Mouse (Mus musculus) heart, embryonic 12.5 days (tissue): ENCODE results near the gene Ackr3. TPM values are rescaled to one million over a fixed set of nuclear protein-coding genes. Genes with fewer than 3 reads are reported as not detected.

Experiments
- ATAC-seq: fragments of 200-750 bp; cut with Nextera tagmentation; 2 replicates; pipeline ENCODE4 v1.8.0; 2017; ENCODE audit warnings: moderate TSS enrichment, moderate library complexity; ENCODE audit not compliant: insufficient number of reproducible peaks, low FRiP score
- H3K27ac ChIP-seq: fragments of 300-500 bp; sonication (generic); 2 replicates; pipeline ENCODE4 v1.5.1; 2016; ENCODE audit warnings: mild to moderate bottlenecking, moderate library complexity; ENCODE audit not compliant: poor library complexity, severe bottlenecking
- H3K27me3 ChIP-seq: fragments of 300-500 bp; sonication (generic); replicated peaks from 2 replicates; pipeline ENCODE4 v1.6.1; 2016; ENCODE audit warnings: mild to moderate bottlenecking, moderate library complexity
- H3K36me3 ChIP-seq: fragments of 300-500 bp; sonication (generic); 2 replicates; pipeline ENCODE4 v1.6.1; 2016; ENCODE audit warnings: mild to moderate bottlenecking, moderate library complexity
- H3K4me1 ChIP-seq: fragments of 300-500 bp; sonication (generic); replicated peaks from 2 replicates; pipeline ENCODE4 v1.6.1; 2016; ENCODE audit warnings: mild to moderate bottlenecking
- H3K4me2 ChIP-seq: fragments of 300-500 bp; sonication (generic); 2 replicates; pipeline ENCODE4 v1.6.1; 2016; ENCODE audit warnings: mild to moderate bottlenecking, moderate library complexity
- H3K4me3 ChIP-seq: fragments of 300-500 bp; sonication (generic); 2 replicates; pipeline ENCODE4 v1.5.1; 2016; ENCODE audit warnings: mild to moderate bottlenecking
- H3K9ac ChIP-seq: fragments of 300-500 bp; sonication (generic); 2 replicates; pipeline ENCODE4 v1.6.1; 2016; ENCODE audit warnings: mild to moderate bottlenecking, moderate library complexity
- H3K9me3 ChIP-seq: fragments of 300-500 bp; sonication (generic); replicated peaks from 2 replicates; pipeline ENCODE4 v1.6.1; 2016; ENCODE audit warnings: mild to moderate bottlenecking, moderate library complexity
- WGBS: fragments of 180-500 bp; shearing (Covaris S2); methylation state at CpG from one replicate; pipeline ENCODE4 v1.1.7; 2016; 5-methylcytosine and 5-hydroxymethylcytosine counted together
- polyA plus RNA-seq: library from polyadenylated mRNA; unstranded; fragments of >200 nt; fragmentation: Nextera tagmentation; extraction: Ambion mirVana; gene quantifications from 2 replicates; pipeline ENCODE4 v1.2.1, GENCODE M21; 2016

Ackr3 gene
- polyA plus RNA-seq, 1 experiment from 2014 or later = 52.2 TPM

DNA sequence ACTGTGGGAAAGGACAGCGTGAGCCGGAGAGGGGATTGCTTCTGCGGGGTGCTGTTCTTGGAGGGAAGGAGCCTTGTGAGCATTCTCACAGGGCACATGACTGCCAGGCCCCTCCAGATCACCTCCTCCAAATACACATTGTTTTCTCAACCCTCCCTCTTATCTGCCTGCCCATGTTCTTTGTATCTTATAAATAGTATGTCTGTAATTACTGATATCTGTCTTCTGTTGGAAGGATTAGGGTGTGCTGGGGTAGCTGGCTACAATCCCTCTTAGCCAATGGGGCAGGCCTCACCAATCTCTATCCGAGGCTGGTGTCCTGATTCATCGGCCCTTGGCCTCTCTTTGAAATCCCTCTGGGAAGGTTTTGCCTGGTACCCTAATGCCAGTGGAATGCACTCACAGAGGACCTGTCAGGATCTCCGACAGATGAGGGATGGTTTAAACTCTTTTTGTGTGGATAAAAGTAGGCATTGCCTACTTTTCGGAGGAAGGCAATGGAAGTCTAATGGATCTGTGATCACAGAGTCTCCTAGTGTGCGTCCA lies 38.7 kb downstream of the Ackr3 start:
- Histone ChIP-seq H3K9me3 (no peaks in the 10 kb centered on the region), H3K4me3 (no peak overlapping the region), H3K27ac (no peak overlapping the region), H3K4me2 (no peak overlapping the region), H3K36me3 (no peaks in the 10 kb centered on the region), H3K4me1 (peaks cover 42% of the 10 kb centered on the region), H3K27me3 (no peaks in the 10 kb centered on the region), H3K9ac (no peak overlapping the region)
- no peak for ATAC-seq
- 51% methylated on average over 8 of the region's 8 CpGs for WGBS

DNA sequence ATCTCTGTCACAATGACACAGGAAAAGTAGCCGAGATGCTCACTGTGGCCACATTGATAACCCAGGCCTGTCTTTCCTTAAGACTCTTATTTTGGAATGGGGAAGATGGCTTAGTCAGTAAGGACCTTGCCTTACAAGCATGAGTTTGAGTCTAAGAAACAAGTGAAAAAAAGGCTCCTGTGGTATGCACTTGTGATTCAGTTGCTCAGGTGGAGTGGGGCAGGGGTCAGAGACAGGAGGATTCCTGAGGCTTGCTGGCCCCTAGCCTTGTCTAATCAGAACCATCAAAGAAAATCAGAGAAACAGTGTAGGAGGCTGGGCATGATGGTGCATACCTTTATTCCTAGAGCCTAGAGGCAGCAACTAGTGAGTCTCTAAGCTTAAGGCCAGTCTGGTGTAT lies 40.8 kb downstream of the Ackr3 start:
- Histone ChIP-seq H3K4me1 (peaks cover 49% of the 10 kb centered on the region), H3K4me2 (no peak overlapping the region), H3K9me3 (no peaks in the 10 kb centered on the region), H3K36me3 (no peaks in the 10 kb centered on the region), H3K27me3 (no peaks in the 10 kb centered on the region), H3K9ac (no peak overlapping the region), H3K27ac (0 out of 2 replicates have a peak overlapping the region, but pooled peaks have one; percentile 14), H3K4me3 (no peak overlapping the region)
- no peak for ATAC-seq
- WGBS = 70% methylated on average over 1 of the region's 1 CpGs

DNA sequence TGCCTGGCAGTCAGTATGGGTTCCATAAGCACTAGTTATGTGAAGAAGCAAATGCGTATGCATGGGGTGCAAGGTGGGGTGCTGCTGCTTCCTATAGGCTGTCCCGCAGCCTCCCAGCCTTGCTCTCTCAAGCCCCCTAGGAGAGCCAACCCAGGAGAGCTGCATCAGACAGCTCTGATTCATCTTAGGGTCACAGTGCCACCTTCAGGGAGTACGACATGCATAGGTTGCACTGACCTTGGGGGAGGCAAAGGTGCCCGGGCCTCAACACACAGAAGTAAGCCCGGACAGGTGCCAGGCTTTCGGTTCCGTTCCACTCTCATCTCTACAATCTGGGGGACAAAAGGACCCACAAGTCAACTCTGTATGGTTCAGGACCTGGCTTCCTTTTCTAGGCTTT lies 41.8 kb downstream of the Ackr3 start:
- no peak overlapping the region for H3K4me2 ChIP-seq
- no peak for ATAC-seq
- H3K9ac ChIP-seq = no peak overlapping the region
- H3K36me3 ChIP-seq = no peaks in the 10 kb centered on the region
- WGBS = 68% methylated on average over 7 of the region's 7 CpGs
- no peaks in the 10 kb centered on the region for H3K9me3 ChIP-seq
- H3K4me3 ChIP-seq = no peak overlapping the region
- H3K27me3 ChIP-seq = no peaks in the 10 kb centered on the region
- peak overlapping the region; percentile 52 for H3K27ac ChIP-seq
- peaks cover 47% of the 10 kb centered on the region for H3K4me1 ChIP-seq

DNA sequence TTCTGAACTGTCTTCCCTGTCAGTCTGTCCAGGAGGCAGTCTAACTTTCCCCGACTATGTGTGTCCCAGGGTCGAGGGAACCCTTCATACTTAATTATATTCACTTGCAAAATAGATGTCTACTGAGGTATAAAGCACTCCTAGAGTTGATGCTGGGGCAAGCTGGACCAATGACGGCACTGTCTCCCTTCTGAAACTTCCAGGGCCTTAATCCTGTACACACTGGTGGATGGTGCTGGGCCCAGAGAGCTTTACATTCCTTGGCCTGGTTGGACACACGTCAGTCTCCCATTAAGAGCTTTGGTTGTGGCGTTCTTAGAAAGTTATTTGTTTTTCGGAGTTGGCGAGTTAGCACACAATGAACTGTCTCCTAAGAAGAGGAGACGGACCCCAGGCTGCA lies 42.3 kb downstream of the Ackr3 start:
- H3K9me3 ChIP-seq = no peaks in the 10 kb centered on the region
- H3K27ac ChIP-seq = peak overlapping the region; percentile 52
- ATAC-seq = no peak
- peaks cover 46% of the 10 kb centered on the region for H3K4me1 ChIP-seq
- WGBS = 71% methylated on average over 8 of the region's 8 CpGs
- H3K36me3 ChIP-seq = no peaks in the 10 kb centered on the region
- H3K4me3 ChIP-seq = no peak overlapping the region
- no peak overlapping the region for H3K4me2 ChIP-seq
- H3K9ac ChIP-seq = no peak overlapping the region
- H3K27me3 ChIP-seq = no peaks in the 10 kb centered on the region

DNA sequence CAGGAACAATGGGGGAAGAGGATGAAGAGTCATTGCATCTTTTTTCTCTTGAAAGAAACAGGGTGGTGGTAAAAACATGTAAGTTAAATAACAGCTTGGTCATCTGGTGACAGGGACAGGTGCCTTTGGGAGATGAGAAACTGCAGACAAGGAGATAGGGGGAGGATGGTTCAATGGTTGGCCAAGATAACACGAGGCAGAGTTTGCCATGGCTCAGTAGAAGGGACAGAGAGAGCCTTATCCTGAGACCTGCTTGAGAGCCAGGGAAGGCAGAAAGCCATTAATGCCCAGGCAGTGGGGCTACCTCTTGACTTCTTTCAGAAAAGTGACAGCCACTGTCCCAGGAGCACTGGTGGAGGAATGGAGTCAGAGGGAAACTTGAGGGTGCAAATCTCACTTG lies 43.0 kb downstream of the Ackr3 start:
- 48% methylated on average over 1 of the region's 1 CpGs for WGBS
- no peak overlapping the region for H3K4me3 ChIP-seq
- no peak overlapping the region for H3K9ac ChIP-seq
- H3K9me3 ChIP-seq = no peaks in the 10 kb centered on the region
- peak; percentile 80 for ATAC-seq
- no peaks in the 10 kb centered on the region for H3K27me3 ChIP-seq
- no peaks in the 10 kb centered on the region for H3K36me3 ChIP-seq
- peak overlapping the region; percentile 52; the same call in 1 of the 2 replicates for H3K27ac ChIP-seq
- H3K4me1 ChIP-seq = peaks cover 47% of the 10 kb centered on the region
- H3K4me2 ChIP-seq = no peak overlapping the region

DNA sequence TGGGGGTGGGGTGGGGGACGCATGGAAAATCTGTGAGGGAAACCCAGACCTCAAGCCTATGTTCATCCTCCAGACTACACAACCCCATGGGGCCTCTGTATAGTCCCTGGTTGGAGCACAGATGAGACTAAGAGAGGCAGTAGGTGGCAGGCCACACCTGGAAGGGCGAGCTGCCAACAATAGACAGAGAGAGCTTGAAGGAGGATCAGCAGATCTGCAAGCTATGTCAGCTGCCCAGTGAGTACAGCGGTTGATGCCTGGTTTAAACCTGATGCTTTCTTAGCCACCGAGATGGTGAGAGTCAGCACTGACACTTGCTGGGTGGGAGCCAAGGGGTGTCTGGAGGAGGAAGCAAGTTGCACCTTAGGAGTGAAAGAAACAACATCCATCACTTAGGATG lies 43.5 kb downstream of the Ackr3 start:
- H3K27ac ChIP-seq = peak overlapping the region; percentile 20
- ATAC-seq = peak; percentile 9; the same call in 1 of the 2 replicates
- 74% methylated on average over 4 of the region's 4 CpGs for WGBS

DNA sequence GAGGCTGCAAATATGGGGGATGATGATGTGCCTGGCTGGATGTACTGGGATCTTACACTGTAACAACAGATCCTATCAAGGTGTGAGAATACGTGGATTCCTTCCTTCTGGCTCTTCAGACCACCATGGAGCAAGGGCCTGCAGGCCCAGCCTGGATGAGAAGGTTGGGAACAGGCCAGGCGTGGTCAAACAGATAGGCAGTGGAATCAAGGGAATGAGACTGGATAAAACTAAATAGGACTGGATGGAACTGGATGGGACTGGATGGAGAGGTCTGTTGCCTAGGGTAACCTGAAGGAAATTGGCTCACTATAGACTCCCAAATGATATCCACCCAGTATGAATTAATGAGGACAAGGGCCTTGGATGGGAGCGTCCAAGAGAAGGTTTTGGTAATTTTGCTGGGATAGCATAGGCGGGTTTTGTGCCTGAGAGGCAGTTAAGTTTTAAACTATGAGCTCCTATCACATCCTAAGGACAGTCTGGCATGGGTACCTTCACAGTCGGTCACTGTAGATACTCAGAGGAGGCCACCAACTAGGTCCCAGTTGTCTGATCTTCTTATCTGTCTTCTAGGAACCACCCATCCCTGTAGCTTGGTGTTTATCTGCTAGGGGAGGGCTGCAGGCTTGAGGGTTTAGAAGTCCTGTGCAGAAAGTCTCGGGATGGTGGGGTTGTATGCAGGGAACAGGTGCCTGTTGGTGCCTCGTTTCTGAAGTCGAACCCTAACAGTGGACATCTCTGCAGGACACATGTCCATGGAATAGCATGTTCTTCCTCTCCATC lies 44.2 kb downstream of the Ackr3 start:
- Histone ChIP-seq H3K9me3 (no peaks in the 10 kb centered on the region), H3K27me3 (no peaks in the 10 kb centered on the region), H3K4me3 (no peak overlapping the region), H3K9ac (no peak overlapping the region), H3K4me2 (no peak overlapping the region), H3K27ac (peak overlapping the region; percentile 57), H3K36me3 (no peaks in the 10 kb centered on the region), H3K4me1 (peaks cover 38% of the 10 kb centered on the region)
- peak; percentile 71 for ATAC-seq
- WGBS = 80% methylated on average over 8 of the region's 8 CpGs

More for the DNA sequence above, 43.5 kb downstream of the Ackr3 start:
- Histone ChIP-seq H3K9me3 (no peaks in the 10 kb centered on the region), H3K9ac (no peak overlapping the region), H3K27me3 (no peaks in the 10 kb centered on the region), H3K4me1 (peaks cover 45% of the 10 kb centered on the region), H3K36me3 (no peaks in the 10 kb centered on the region), H3K4me2 (no peak overlapping the region), H3K4me3 (no peak overlapping the region)

DNA sequence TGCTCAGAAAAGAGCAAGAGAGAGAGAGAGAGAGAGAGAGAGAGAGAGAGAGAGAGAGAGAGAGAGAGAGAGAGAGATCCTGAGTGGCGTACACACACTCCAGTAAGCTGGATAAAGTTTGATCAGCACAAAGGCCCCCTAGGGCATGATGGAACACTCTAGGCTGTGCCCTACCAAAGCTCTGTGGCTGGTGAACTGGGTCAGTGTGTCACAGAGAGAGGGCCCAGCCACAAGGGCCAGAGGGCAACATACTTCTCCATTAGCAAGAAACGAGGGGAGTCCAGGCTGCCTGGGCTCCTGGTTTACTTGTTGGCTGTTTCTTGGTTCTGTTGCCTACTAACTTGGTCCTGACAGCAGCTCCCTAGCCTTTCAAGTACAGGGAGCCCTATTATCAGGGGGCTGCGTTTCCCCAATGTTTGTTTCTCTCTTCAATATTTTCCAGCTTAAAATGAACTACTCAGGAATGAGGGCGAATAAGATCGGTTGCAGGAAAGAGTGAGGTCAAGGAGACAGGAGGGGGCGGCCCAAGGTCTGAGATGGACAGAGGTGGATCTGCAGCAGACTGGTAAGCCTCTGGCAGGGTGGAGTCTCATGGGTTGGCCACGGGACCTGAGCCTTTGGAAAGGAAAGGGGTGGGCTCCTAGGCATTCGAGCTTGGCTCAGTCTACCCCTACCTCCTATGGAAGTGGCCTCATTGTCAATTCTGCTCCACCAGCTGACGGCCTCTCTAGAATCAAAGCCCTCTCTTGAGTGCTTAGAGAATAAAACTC lies 45.4 kb downstream of the Ackr3 start:
- no peaks in the 10 kb centered on the region for H3K36me3 ChIP-seq
- no peak overlapping the region for H3K4me3 ChIP-seq
- H3K4me1 ChIP-seq = peaks cover 36% of the 10 kb centered on the region
- H3K9ac ChIP-seq = no peak overlapping the region
- H3K27ac ChIP-seq = peak overlapping the region; percentile 57
- WGBS = 71% methylated on average over 9 of the region's 9 CpGs
- H3K4me2 ChIP-seq = no peak overlapping the region
- ATAC-seq = peak; percentile 54
- H3K27me3 ChIP-seq = no peaks in the 10 kb centered on the region
- no peaks in the 10 kb centered on the region for H3K9me3 ChIP-seq

DNA sequence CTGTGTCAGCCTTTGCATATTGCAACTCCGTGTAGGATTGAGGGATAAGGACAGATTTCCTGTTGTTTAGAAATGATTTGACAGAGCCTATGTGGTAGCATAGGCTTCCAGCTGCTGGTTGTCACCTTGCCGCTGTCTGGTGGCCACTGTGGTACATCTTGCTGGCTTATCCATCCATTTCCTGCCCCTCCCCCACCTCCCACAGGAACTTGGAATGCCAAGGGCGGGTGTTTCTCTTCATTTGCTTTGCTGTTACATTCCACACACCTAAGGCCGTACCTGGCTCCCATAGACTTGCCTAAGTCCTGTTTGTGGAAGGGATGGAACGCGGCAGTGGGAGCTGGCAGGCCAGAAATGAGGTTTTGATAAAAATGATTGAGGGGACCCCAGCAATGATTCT lies 46.6 kb downstream of the Ackr3 start:
- Histone ChIP-seq H3K4me1 (peaks cover 28% of the 10 kb centered on the region), H3K27ac (no peak overlapping the region), H3K9ac (no peak overlapping the region), H3K4me3 (no peak overlapping the region), H3K9me3 (no peaks in the 10 kb centered on the region), H3K36me3 (no peaks in the 10 kb centered on the region), H3K27me3 (no peaks in the 10 kb centered on the region), H3K4me2 (no peak overlapping the region)
- 59% methylated on average over 6 of the region's 6 CpGs for WGBS
- no peak for ATAC-seq

DNA sequence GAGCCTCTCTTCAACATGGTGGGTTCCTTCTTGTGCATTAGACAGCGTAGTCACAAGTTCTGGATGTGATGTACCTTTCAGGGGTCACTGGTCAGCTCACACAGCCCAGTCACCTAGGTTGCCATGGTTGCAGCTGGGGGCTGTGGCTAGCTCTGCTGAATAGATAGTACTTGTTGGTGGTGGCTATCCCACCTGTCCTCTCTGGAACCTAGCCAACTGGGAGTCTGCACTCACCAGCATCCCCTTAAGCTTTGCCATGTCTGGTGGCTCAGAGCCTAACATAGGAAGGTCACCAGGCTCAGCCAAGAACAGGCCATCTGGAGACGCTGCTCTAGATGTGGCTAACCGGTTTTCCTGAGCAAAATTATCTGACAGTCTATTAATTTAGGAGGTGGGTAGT lies 47.4 kb downstream of the Ackr3 start:
- Histone ChIP-seq H3K27me3 (no peaks in the 10 kb centered on the region), H3K36me3 (no peaks in the 10 kb centered on the region), H3K4me3 (no peak overlapping the region), H3K9ac (no peak overlapping the region), H3K4me2 (no peak overlapping the region), H3K4me1 (peaks cover 29% of the 10 kb centered on the region), H3K27ac (no peak overlapping the region), H3K9me3 (no peaks in the 10 kb centered on the region)
- 81% methylated on average over 3 of the region's 3 CpGs for WGBS
- ATAC-seq = no peak

DNA sequence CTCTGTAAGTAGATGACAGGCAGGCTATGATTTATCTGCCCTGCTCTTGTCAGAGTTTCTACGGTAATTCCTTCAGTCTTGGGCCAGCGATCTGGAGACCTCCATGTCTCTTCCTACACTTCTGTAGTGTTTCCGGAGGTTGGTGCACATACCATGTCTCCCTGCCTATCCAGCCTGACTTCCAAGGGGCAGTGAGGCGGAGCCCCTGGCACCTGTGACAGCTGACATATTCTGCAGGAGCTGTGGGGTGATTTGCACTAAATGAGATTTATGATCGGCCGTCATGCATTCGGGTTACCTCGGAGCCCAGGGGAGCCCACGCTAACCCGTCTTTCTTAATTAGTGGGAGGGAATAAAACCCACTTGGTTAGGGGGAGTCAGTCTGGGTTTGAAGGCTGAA lies 49.7 kb downstream of the Ackr3 start:
- no peak overlapping the region for H3K4me3 ChIP-seq
- 86% methylated on average over 10 of the region's 10 CpGs for WGBS
- no peaks in the 10 kb centered on the region for H3K27me3 ChIP-seq
- H3K9ac ChIP-seq = no peak overlapping the region
- ATAC-seq = no peak
- no peak overlapping the region for H3K4me2 ChIP-seq
- H3K36me3 ChIP-seq = no peaks in the 10 kb centered on the region
- peaks cover 40% of the 10 kb centered on the region for H3K4me1 ChIP-seq
- H3K9me3 ChIP-seq = no peaks in the 10 kb centered on the region
- H3K27ac ChIP-seq = no peak overlapping the region
